Mouse (Mus musculus) thymus, adult 18-20 months (tissue): ENCODE measurements around the gene Hps4.
"Not testable (repeated sequence)": the region's sequence is repeated elsewhere in the genome, so short reads cannot be mapped to it uniquely, and the experiment has no call there.

Experiments used
- DNase-seq, 2 experiments: peaks; one replicate each; pipeline ENCODE4 v3.0.0; 2022; ENCODE audit warnings: mixed read lengths in 2 of 2

Gene Hps4

GRCm38 (mm10) chr5:112406017-112406416 lies 63.1 kb downstream of the Hps4 start:
- DNase-seq: no peak

- no peak for DNase-seq
Measured at GRCm38 (mm10) chr5:112409274-112409673, 66.4 kb downstream of the Hps4 start.

- DNase-seq: no peak
Measured at GRCm38 (mm10) chr5:112411072-112411471, 68.2 kb downstream of the Hps4 start.

GRCm38 (mm10) chr5:112411514-112412335 lies 68.8 kb downstream of the Hps4 start:
- no peak for DNase-seq

GRCm38 (mm10) chr5:112412781-112413180 lies 69.9 kb downstream of the Hps4 start:
- DNase-seq: not testable (repeated sequence)

GRCm38 (mm10) chr5:112416673-112417072 lies 73.8 kb downstream of the Hps4 start:
- no peak for DNase-seq

GRCm38 (mm10) chr5:112418023-112418422 lies 75.1 kb downstream of the Hps4 start:
- no peak for DNase-seq

- DNase-seq: no peak
Measured at GRCm38 (mm10) chr5:112419535-112419934, 76.7 kb downstream of the Hps4 start.

GRCm38 (mm10) chr5:112426635-112427034 lies 83.8 kb downstream of the Hps4 start:
- no peak for DNase-seq

- no peak for DNase-seq
Measured at GRCm38 (mm10) chr5:112427283-112427682, 84.4 kb downstream of the Hps4 start.
